ENCODE assay signal across 10 mouse cellular contexts in genomic region chr5:100079931-100080275, GRCm38 (mm10). TPM values are rescaled to one million over a fixed set of nuclear protein-coding genes. Genes with fewer than 3 reads are reported as not detected.
A peak's percentile ranks its signal among the peaks of the same experiment; 100 is the strongest.
DNase-seq lines count a peak whose midpoint lies in the region; ATAC-seq and TF ChIP-seq lines count a peak whose summit lies in the region.
"Had no signal": no experiment of that assay in that cellular context is flagged by ENCODE, and none has a peak within 500 bp of the region (broad histone marks: within the 10 kb centered on the region; RNA-seq: fewer than 3 reads in every experiment).

No protein-coding gene starts in this region.

- TF ChIP-seq CTCF in heart, adult 2 months (IDR thresholded peaks at IDR 0.05), result no peak
- no peak for TF ChIP-seq CTCF in E14TG2a.4 (conservative IDR thresholded peaks at IDR 0.05; ENCODE audit: low read length)

- ATAC-seq in heart, embryonic 13.5 days (ENCODE audit: extremely low read depth, insufficient number of reproducible peaks, low FRiP score, low TSS enrichment), result no peak
- ATAC-seq in forebrain, embryonic 14.5 days, result no peak
- 0 out of 2 replicates have a peak, but pooled peaks have one; percentile 30 for ATAC-seq in megakaryocyte-erythroid progenitor cell, adult 5-6 weeks (replicated peaks; ENCODE audit: low FRiP score, low TSS enrichment, poor library complexity, severe bottlenecking)

- H3K4me1 ChIP-seq in heart, embryonic 13.5 days, result 0 out of 2 replicates have a peak, but pooled peaks cover 4% of the 10 kb centered on the region
- H3K4me1 ChIP-seq in heart, adult 2 months (ENCODE audit: control insufficient read depth, insufficient read depth, low read length), result peaks cover 1% of the 10 kb centered on the region; the same call in 1 of the 2 replicates
- H3K4me1 ChIP-seq in E14TG2a.4 (replicated peaks; ENCODE audit: low read depth, low read length), result peaks cover 21% of the 10 kb centered on the region
- H3K4me1 ChIP-seq in forebrain, embryonic 14.5 days (ENCODE audit: control insufficient read depth, insufficient read depth, low read length), result peaks cover 12% of the 10 kb centered on the region

- H3K27me3 ChIP-seq in heart, embryonic 13.5 days (replicated peaks), result no peaks in the 10 kb centered on the region; the same call in 1 of the 2 replicates
- H3K27me3 ChIP-seq in heart, adult 2 months (ENCODE audit: control insufficient read depth, insufficient read depth, low read length), result no peaks in the 10 kb centered on the region
- peaks cover 15% of the 10 kb centered on the region for H3K27me3 ChIP-seq in E14TG2a.4 (ENCODE audit: insufficient read depth, low read length)
- no peaks in the 10 kb centered on the region for H3K27me3 ChIP-seq in forebrain, embryonic 14.5 days (replicated peaks; ENCODE audit: control insufficient read depth, insufficient read depth, low read length)

- H3K9me3 ChIP-seq in heart, embryonic 13.5 days, result no peaks in the 10 kb centered on the region
- no peaks in the 10 kb centered on the region for H3K9me3 ChIP-seq in E14TG2a.4 (ENCODE audit: low read length)
- no peaks in the 10 kb centered on the region for H3K9me3 ChIP-seq in forebrain, embryonic 14.5 days (replicated peaks; ENCODE audit: control insufficient read depth, low read length)

- TF ChIP-seq EP300 in heart, adult 2 months (IDR thresholded peaks at IDR 0.05; ENCODE audit: insufficient read depth, low read depth, low read length), result no peak

- peak overlapping the region; percentile 77 for H3K4me2 ChIP-seq in heart, embryonic 13.5 days
- H3K4me2 ChIP-seq in forebrain, embryonic 14.5 days (ENCODE audit: low read length), result peak overlapping the region; percentile 48; the same call in 1 of the 2 replicates

- WGBS in heart, embryonic 13.5 days, result 74% methylated on average over 8 of the region's 8 CpGs
- WGBS in heart, adult 2 months, result 67% methylated on average over 8 of the region's 8 CpGs
- 79% methylated on average over 8 of the region's 8 CpGs for WGBS in forebrain, embryonic 14.5 days

- no peak for DNase-seq in heart, adult 2 months
- no peak for DNase-seq in forebrain, embryonic 14.5 days (ENCODE audit: low spot score)
- no peak for DNase-seq in thymus, postnatal 25 days
- no peak for DNase-seq in spleen, adult 12 weeks (ENCODE audit: low spot score)
- DNase-seq in spleen, postnatal 4 days (ENCODE audit: low spot score in 2 of 2), result no peak
- DNase-seq: lung, postnatal 14 days; thymus, adult 18-20 months had no signal

- no peak overlapping the region for H3K9ac ChIP-seq in heart, embryonic 13.5 days
- H3K9ac ChIP-seq in heart, adult 2 months (ENCODE audit: low read depth, low read length), result no peak overlapping the region
- no peak overlapping the region for H3K9ac ChIP-seq in forebrain, embryonic 14.5 days (ENCODE audit: low read length)

- TF ChIP-seq POLR2A in heart, adult 2 months (IDR thresholded peaks at IDR 0.05; ENCODE audit: insufficient read depth, low read depth, low read length), result no peak

- intact Hi-C loops in heart, adult 2 months (cut with DNase I), result no loop called here

- H3K79me2 ChIP-seq in heart, adult 2 months (replicated peaks; ENCODE audit: control insufficient read depth, insufficient read depth, low read length), result no peaks in the 10 kb centered on the region

- H3K4me3 ChIP-seq in heart, embryonic 13.5 days, result peak overlapping the region; percentile 51
- H3K4me3 ChIP-seq in heart, adult 2 months, result no peak overlapping the region
- peak overlapping the region; percentile 73; the same call in 1 of the 2 replicates for H3K4me3 ChIP-seq in E14TG2a.4 (replicated peaks; ENCODE audit: low read length)
- H3K4me3 ChIP-seq in forebrain, embryonic 14.5 days (ENCODE audit: low read depth, low read length), result no peak overlapping the region

- H3K36me3 ChIP-seq in heart, embryonic 13.5 days, result no peaks in the 10 kb centered on the region
- H3K36me3 ChIP-seq in heart, adult 2 months (ENCODE audit: control insufficient read depth, insufficient read depth, low read length), result no peaks in the 10 kb centered on the region
- peaks cover 16% of the 10 kb centered on the region for H3K36me3 ChIP-seq in E14TG2a.4 (ENCODE audit: insufficient read depth, low read length)
- H3K36me3 ChIP-seq in forebrain, embryonic 14.5 days (ENCODE audit: control insufficient read depth, insufficient read depth, low read length), result no peaks in the 10 kb centered on the region

- no peak overlapping the region for H3K27ac ChIP-seq in heart, embryonic 13.5 days (replicated peaks)
- H3K27ac ChIP-seq in heart, adult 2 months, result no peak overlapping the region
- H3K27ac ChIP-seq in forebrain, embryonic 14.5 days (ENCODE audit: low read depth, low read length), result no peak overlapping the region

RNA-seq across cellular contexts. Expression of gene Enoph1, which starts 40.1 kb away (rescaled TPM):
- polyA plus RNA-seq in heart, embryonic 13.5 days (2015; fragmentation: Nextera tagmentation; extraction: Ambion mirVana), result 26.0 and 26.7 TPM in 2 replicates
- total RNA-seq in heart, adult 2 months (2021), result 1 to 10 TPM; 8.4 to 8.8 TPM
- 12.6 and 13.3 TPM in 2 replicates for polyA plus RNA-seq in heart, adult 2 months (2012; rRNA removed)
- 53.2 and 60.2 TPM in 2 replicates for polyA plus RNA-seq in forebrain, embryonic 14.5 days (2014; fragmentation: Nextera tagmentation; extraction: Ambion mirVana)
- total RNA-seq in megakaryocyte-erythroid progenitor cell, adult 5-6 weeks (2014; fragmentation: Nextera tagmentation), result 34.2 and 38.1 TPM in 2 replicates
- total RNA-seq in megakaryocyte-erythroid progenitor cell, adult 5-6 weeks (2017), result 30.1 and 39.3 TPM in 2 replicates

RNA-seq across cellular contexts. Expression of gene Hnrnpdl, which starts 40.4 kb away (rescaled TPM):
- polyA plus RNA-seq in heart, embryonic 13.5 days (2015; fragmentation: Nextera tagmentation; extraction: Ambion mirVana), result 94.0 and 97.4 TPM in 2 replicates
- 10 to 100 TPM; 57.1 to 57.3 TPM for total RNA-seq in heart, adult 2 months (2021)
- 44.1 and 69.7 TPM in 2 replicates for polyA plus RNA-seq in heart, adult 2 months (2012; rRNA removed)
- polyA plus RNA-seq in forebrain, embryonic 14.5 days (2014; fragmentation: Nextera tagmentation; extraction: Ambion mirVana), result 244 and 250 TPM in 2 replicates
- 265 and 360 TPM in 2 replicates for total RNA-seq in megakaryocyte-erythroid progenitor cell, adult 5-6 weeks (2014; fragmentation: Nextera tagmentation)
- total RNA-seq in megakaryocyte-erythroid progenitor cell, adult 5-6 weeks (2017), result 553 and 613 TPM in 2 replicates

Comparison
In these comparisons a context has a peak if more than half of its experiments do, and no peak if none do; other contexts are left out.
1. H3K4me3 ChIP-seq: peak in heart, embryonic 13.5 days (single experiment) and E14TG2a.4 (single experiment); none in heart, adult 2 months (single experiment) and forebrain, embryonic 14.5 days (single experiment).